Mouse (Mus musculus): ENCODE results near the gene Ttyh2. TPM values are rescaled to one million over a fixed set of nuclear protein-coding genes. Genes with fewer than 3 reads are reported as not detected.

Ttyh2 gene
- polyA plus RNA-seq, 1 experiment from 2014 or later, result 25.1 TPM

DNA sequence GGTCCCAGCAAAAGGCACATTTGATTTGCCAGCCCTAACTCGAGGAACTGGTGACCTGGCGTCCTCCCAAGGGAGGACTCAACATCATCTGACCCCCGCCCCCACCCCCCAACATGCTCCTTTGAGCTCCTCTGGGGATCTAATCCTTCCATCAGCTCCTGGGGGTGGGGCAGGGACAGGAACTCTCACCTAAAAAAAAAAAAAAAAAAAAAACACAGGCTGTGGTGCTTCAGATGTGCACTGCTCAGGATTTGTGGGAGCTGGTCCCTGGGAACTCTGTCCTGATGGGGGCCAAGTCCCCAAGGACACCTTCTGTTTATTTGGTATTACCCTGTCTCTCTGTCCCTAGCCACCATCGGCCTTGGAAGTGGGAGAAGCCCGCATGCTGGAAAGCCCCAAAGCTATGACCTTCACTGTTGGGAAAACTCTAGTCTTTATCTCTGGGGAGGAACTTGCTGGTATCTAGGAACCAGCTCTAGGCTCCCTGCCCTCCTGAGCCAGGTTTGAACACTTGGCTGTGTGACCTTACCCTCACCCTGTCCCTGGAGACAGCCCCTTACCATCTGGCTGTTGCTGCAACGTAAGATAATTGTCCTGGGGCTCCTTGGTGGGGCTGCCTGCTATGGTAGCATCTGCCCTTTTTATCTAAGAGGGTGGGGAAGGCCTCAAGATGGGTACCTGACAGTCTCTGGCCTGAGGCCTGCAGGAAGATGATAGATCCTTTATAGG lies 16.4 kb downstream of the Ttyh2 start:
- Histone ChIP-seq H3K9me3 (ENCODE audit: control insufficient read depth, low read length) (no peaks in the 10 kb centered on the region), H3K4me3 (replicated peaks; ENCODE audit: low read length) (no peak overlapping the region), H3K36me3 (ENCODE audit: control insufficient read depth, insufficient read depth) (no peaks in the 10 kb centered on the region), H3K9ac (replicated peaks; ENCODE audit: low read depth, low read length) (no peak overlapping the region), H3K4me2 (ENCODE audit: low read length) (no peak overlapping the region), H3K27ac (ENCODE audit: low read length) (no peak overlapping the region), H3K27me3 (replicated peaks; ENCODE audit: control insufficient read depth, insufficient read depth, low read length) (no peaks in the 10 kb centered on the region), H3K4me1 (replicated peaks; ENCODE audit: control insufficient read depth, insufficient read depth, low read length) (no peaks in the 10 kb centered on the region)
- ATAC-seq, result no peak
- WGBS, result 69% methylated on average over 6 of the region's 6 CpGs

DNA sequence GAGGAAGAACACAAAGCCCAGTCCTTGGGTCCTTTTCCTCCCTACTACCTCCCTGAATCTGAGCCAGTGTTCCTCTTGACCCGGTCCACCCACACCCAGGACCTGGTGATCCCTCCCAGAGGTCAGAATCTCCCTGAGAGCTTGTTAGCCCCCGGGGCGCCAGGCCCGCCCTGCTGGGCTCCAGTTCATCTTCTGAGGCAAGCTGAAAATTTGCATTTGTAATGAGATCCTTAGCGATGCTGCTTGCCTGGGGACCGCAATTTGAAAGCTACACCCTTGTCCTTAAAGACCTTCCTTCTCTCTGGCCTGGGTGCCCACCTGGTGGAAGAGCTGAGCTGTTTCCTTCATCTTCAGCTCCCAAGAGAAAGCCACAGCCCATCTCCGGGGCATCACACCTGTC lies 17.4 kb downstream of the Ttyh2 start:
- Histone ChIP-seq H3K4me2 (ENCODE audit: low read length) (no peak overlapping the region), H3K4me3 (replicated peaks; ENCODE audit: low read length) (no peak overlapping the region), H3K9ac (replicated peaks; ENCODE audit: low read depth, low read length) (no peak overlapping the region), H3K36me3 (ENCODE audit: control insufficient read depth, insufficient read depth) (no peaks in the 10 kb centered on the region), H3K27me3 (replicated peaks; ENCODE audit: control insufficient read depth, insufficient read depth, low read length) (no peaks in the 10 kb centered on the region), H3K9me3 (ENCODE audit: control insufficient read depth, low read length) (no peaks in the 10 kb centered on the region), H3K4me1 (replicated peaks; ENCODE audit: control insufficient read depth, insufficient read depth, low read length) (no peaks in the 10 kb centered on the region), H3K27ac (ENCODE audit: low read length) (no peak overlapping the region)
- WGBS, result 46% methylated on average over 7 of the region's 7 CpGs
- no peak for ATAC-seq

DNA sequence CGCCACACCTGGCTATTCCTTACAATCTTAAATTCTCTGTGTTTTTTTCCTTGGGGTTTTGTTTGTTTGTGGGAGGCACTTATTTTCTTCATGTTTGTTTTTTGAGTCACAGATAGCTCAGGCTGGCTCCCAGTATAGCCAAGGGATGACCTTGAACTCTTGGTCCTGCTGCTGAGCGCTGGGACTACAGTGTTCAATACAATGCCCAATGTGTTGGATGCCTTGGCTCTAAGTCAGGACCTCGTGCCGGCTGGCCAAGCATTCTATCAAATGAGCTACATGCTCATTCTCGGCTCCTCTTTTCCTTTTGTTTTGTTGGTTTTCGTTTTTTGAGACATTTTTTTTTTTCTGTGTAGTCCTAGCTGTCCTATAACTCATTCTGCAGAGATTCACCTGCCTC lies 18.2 kb downstream of the Ttyh2 start:
- H3K36me3 ChIP-seq (ENCODE audit: control insufficient read depth, insufficient read depth), result no peaks in the 10 kb centered on the region
- H3K9ac ChIP-seq (replicated peaks; ENCODE audit: low read depth, low read length), result no peak overlapping the region
- no peaks in the 10 kb centered on the region for H3K27me3 ChIP-seq (replicated peaks; ENCODE audit: control insufficient read depth, insufficient read depth, low read length)
- ATAC-seq, result no peak
- no peak overlapping the region for H3K27ac ChIP-seq (ENCODE audit: low read length)
- H3K4me1 ChIP-seq (replicated peaks; ENCODE audit: control insufficient read depth, insufficient read depth, low read length), result no peaks in the 10 kb centered on the region
- no peak overlapping the region for H3K4me3 ChIP-seq (replicated peaks; ENCODE audit: low read length)
- 92% methylated on average over 6 of the region's 6 CpGs for WGBS
- H3K9me3 ChIP-seq (ENCODE audit: control insufficient read depth, low read length), result no peaks in the 10 kb centered on the region
- no peak overlapping the region for H3K4me2 ChIP-seq (ENCODE audit: low read length)

DNA sequence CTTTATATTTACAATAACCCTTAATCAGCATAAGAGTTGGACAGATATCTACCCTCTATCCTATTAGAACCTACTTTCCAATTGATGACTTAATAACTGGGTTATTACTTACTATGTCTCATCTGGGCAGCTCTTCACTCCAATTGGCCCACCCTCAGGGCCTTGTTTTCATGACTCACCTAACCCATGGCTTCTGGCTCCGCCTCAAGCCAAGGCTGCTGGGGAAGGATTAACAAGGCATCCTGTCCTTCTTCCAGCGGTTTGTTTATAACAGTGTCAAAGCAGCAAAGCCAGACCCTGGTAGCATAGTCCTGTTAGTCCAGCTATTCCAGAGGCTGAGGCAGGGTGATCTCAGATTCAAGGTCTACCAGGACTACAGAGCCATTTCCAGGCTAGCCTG lies 19.2 kb downstream of the Ttyh2 start:
- Histone ChIP-seq H3K4me3 (replicated peaks; ENCODE audit: low read length) (no peak overlapping the region), H3K9ac (replicated peaks; ENCODE audit: low read depth, low read length) (no peak overlapping the region), H3K27me3 (replicated peaks; ENCODE audit: control insufficient read depth, insufficient read depth, low read length) (no peaks in the 10 kb centered on the region), H3K36me3 (ENCODE audit: control insufficient read depth, insufficient read depth) (no peaks in the 10 kb centered on the region), H3K4me2 (ENCODE audit: low read length) (no peak overlapping the region), H3K4me1 (replicated peaks; ENCODE audit: control insufficient read depth, insufficient read depth, low read length) (no peaks in the 10 kb centered on the region), H3K9me3 (ENCODE audit: control insufficient read depth, low read length) (no peaks in the 10 kb centered on the region), H3K27ac (ENCODE audit: low read length) (no peak overlapping the region)
- WGBS, result 79% methylated on average over 2 of the region's 2 CpGs
- ATAC-seq, result no peak

DNA sequence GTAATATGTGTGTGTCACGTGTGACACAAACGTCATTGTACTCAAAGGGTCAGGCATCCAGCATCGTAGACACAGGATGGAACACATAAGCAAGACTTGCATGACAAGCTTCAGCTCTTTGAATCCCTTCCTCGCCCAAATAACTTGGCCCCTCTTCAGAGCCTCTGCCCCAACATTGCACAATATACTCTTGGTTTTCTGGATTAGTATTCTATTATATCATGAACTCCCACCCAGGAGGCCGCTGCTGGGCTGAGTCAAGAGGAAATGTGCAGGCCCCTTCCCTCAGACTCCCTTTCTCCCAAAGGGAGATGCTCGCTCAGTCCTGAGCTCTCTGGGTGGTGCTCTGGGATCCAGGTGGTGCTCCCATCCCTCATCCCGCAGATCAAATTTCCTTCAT lies 23.3 kb downstream of the Ttyh2 start:
- Histone ChIP-seq H3K9me3 (ENCODE audit: control insufficient read depth, low read length) (no peaks in the 10 kb centered on the region), H3K36me3 (ENCODE audit: control insufficient read depth, insufficient read depth) (no peaks in the 10 kb centered on the region), H3K27ac (ENCODE audit: low read length) (no peak overlapping the region), H3K4me1 (replicated peaks; ENCODE audit: control insufficient read depth, insufficient read depth, low read length) (peaks cover 9% of the 10 kb centered on the region), H3K4me2 (ENCODE audit: low read length) (no peak overlapping the region), H3K27me3 (replicated peaks; ENCODE audit: control insufficient read depth, insufficient read depth, low read length) (no peaks in the 10 kb centered on the region), H3K4me3 (replicated peaks; ENCODE audit: low read length) (no peak overlapping the region), H3K9ac (replicated peaks; ENCODE audit: low read depth, low read length) (no peak overlapping the region)
- WGBS, result 93% methylated on average over 7 of the region's 7 CpGs
- no peak for ATAC-seq

DNA sequence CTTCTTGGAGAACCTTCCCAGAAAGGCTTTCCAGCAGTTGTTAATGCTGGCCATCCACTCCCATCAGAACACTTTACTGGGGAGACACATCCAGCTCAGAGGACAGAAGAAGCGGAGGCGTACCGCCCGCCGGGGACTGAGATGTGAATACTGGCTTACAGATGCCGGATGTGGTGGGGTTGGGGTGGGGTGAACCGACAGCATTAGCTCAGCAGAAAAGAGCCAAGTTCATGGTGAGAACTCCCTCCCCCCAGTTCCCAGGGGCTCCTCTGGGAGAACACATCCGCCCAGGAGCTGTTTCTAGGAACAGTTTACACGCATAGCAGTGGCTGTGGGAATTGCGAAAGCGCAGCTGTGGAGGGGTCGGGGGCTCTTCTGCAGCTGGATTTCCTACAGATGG lies 24.3 kb downstream of the Ttyh2 start:
- H3K4me3 ChIP-seq (replicated peaks; ENCODE audit: low read length), result no peak overlapping the region
- no peaks in the 10 kb centered on the region for H3K27me3 ChIP-seq (replicated peaks; ENCODE audit: control insufficient read depth, insufficient read depth, low read length)
- no peaks in the 10 kb centered on the region for H3K9me3 ChIP-seq (ENCODE audit: control insufficient read depth, low read length)
- no peak overlapping the region for H3K4me2 ChIP-seq (ENCODE audit: low read length)
- WGBS, result 85% methylated on average over 12 of the region's 12 CpGs
- no peak overlapping the region for H3K9ac ChIP-seq (replicated peaks; ENCODE audit: low read depth, low read length)
- H3K36me3 ChIP-seq (ENCODE audit: control insufficient read depth, insufficient read depth), result no peaks in the 10 kb centered on the region
- no peak overlapping the region for H3K27ac ChIP-seq (ENCODE audit: low read length)
- H3K4me1 ChIP-seq (replicated peaks; ENCODE audit: control insufficient read depth, insufficient read depth, low read length), result peaks cover 19% of the 10 kb centered on the region
- no peak for ATAC-seq

DNA sequence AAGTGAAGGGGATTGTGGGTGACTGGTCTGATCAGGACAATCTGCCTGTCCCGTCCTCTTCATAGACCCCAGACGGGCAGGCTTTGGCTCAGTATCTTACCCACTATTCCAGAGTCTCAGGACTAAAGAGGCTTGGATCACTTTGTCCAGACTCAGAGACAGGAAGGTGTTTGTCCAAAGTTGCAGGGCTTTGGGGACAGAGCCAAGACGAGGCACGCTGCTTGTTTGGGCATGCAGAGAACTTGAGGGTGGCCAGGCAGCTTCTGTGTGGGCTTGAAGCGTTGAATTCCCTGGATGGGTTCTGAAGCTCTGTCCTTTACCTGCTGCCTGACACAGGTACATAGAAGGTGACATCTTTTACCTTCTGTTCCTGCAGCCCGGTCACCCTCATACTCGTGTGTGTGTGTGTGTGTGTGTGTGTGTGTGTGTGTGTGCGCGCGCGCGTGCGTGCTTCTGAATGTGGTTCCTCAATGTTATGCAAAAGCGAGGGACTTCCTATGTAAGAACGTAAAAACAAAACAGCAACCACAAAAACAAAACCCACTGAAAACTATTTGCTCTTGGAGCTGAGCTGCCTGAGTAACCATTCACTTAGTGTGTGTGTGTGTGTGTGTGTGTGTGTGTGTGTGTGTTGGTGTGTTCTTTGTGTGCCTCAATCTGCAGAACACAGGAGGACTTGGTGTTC lies 27.2 kb downstream of the Ttyh2 start:
- ATAC-seq, result no peak
- 73% methylated on average over 15 of the region's 15 CpGs for WGBS

DNA sequence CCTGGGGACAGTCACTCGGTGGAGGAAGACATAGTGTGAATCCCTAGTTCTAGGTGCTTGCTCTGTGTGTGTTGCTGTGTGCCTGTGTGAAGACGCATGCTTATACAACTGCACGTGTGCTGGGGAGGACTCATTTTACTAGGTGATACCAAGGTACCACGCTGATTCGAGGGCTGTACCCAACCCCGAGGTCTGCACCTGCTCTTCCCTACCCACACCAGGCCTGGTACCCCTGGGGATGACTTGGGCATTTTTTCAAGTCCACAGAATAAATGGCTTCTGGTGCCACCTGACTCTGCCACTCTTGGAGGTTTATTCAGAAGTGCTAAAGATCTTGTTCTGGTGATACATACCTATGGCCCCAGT lies 27.7 kb downstream of the Ttyh2 start:
- WGBS, result 77% methylated on average over 6 of the region's 6 CpGs
- no peak overlapping the region for H3K9ac ChIP-seq (replicated peaks; ENCODE audit: low read depth, low read length)
- H3K27me3 ChIP-seq (replicated peaks; ENCODE audit: control insufficient read depth, insufficient read depth, low read length), result no peaks in the 10 kb centered on the region
- H3K4me1 ChIP-seq (replicated peaks; ENCODE audit: control insufficient read depth, insufficient read depth, low read length), result peaks cover 24% of the 10 kb centered on the region
- no peak overlapping the region for H3K27ac ChIP-seq (ENCODE audit: low read length)
- no peak overlapping the region for H3K4me2 ChIP-seq (ENCODE audit: low read length)
- H3K36me3 ChIP-seq (ENCODE audit: control insufficient read depth, insufficient read depth), result no peaks in the 10 kb centered on the region
- H3K4me3 ChIP-seq (replicated peaks; ENCODE audit: low read length), result no peak overlapping the region
- ATAC-seq, result no peak
- H3K9me3 ChIP-seq (ENCODE audit: control insufficient read depth, low read length), result no peaks in the 10 kb centered on the region

More for the DNA sequence above, 27.2 kb downstream of the Ttyh2 start:
- H3K27ac ChIP-seq (ENCODE audit: low read length), result no peak overlapping the region
- H3K27me3 ChIP-seq (replicated peaks; ENCODE audit: control insufficient read depth, insufficient read depth, low read length), result no peaks in the 10 kb centered on the region
- no peaks in the 10 kb centered on the region for H3K9me3 ChIP-seq (ENCODE audit: control insufficient read depth, low read length)
- H3K4me3 ChIP-seq (replicated peaks; ENCODE audit: low read length), result no peak overlapping the region
- peaks cover 24% of the 10 kb centered on the region for H3K4me1 ChIP-seq (replicated peaks; ENCODE audit: control insufficient read depth, insufficient read depth, low read length)
- no peak overlapping the region for H3K9ac ChIP-seq (replicated peaks; ENCODE audit: low read depth, low read length)
- H3K36me3 ChIP-seq (ENCODE audit: control insufficient read depth, insufficient read depth), result no peaks in the 10 kb centered on the region
- no peak overlapping the region for H3K4me2 ChIP-seq (ENCODE audit: low read length)

DNA sequence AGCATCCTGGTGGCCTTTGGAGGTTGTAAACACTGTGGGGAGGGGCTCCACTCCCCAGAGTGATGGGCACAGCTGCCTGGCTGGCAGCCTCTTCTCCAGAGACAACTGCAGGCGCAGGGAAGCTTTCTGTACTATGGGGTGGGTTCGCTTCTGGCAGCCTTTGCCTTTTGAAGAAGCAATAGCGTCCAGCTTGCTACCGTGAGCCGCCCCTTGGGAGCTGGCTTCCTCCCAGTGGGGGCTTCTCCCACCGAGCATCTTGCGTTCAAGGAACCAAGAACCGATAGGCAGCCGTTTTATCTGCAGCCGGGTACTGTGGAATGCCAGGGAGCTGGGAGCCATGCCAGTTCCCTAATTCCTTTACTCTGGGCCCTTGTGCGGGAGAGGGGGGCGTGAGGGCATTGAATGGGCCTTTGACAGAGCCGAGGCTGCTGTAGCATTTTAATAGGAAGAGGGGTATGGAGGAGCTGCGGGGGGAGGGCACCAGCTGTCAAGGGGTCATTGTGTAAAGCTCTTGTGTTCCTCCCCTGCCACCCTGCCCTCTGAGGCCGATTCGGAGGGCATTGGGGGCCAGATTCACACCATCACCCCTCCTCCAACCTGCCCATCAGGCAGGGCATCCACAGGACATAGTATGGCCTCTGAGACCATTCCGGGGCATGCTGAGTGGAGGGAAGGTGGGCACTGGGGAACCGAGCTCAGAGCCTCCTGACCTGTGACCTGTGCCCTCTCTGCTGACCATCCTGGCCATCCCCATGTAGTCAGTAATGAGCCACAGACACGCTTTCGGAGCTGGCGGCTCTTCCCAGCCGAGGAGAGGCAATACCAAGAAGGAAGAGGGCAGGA lies 29.1 kb downstream of the Ttyh2 start:
- Histone ChIP-seq H3K27ac (ENCODE audit: low read length) (peak overlapping the region; percentile 70), H3K9me3 (ENCODE audit: control insufficient read depth, low read length) (no peaks in the 10 kb centered on the region), H3K36me3 (ENCODE audit: control insufficient read depth, insufficient read depth) (no peaks in the 10 kb centered on the region), H3K9ac (replicated peaks; ENCODE audit: low read depth, low read length) (peak overlapping the region; percentile 50), H3K4me1 (replicated peaks; ENCODE audit: control insufficient read depth, insufficient read depth, low read length) (peaks cover 24% of the 10 kb centered on the region), H3K27me3 (replicated peaks; ENCODE audit: control insufficient read depth, insufficient read depth, low read length) (no peaks in the 10 kb centered on the region), H3K4me3 (replicated peaks; ENCODE audit: low read length) (no peak overlapping the region), H3K4me2 (ENCODE audit: low read length) (peak overlapping the region; percentile 44)
- ATAC-seq, result peak; percentile 91
- 14% methylated on average over 22 of the region's 22 CpGs for WGBS

Measured in forebrain, embryonic 16.5 days (tissue).